Mouse (Mus musculus): ENCODE measurements around the gene Aagab.

Gene Aagab

GRCm38 (mm10) chr9:63672797-63673493, 70.5 kb downstream of the Aagab start:
- DNase-seq (ENCODE audit: low read depth) = no peak

- DNase-seq (ENCODE audit: low read depth) = no peak
These were observed 71.0 kb downstream of the Aagab start for GRCm38 (mm10) chr9:63673494-63673805.

DNA sequence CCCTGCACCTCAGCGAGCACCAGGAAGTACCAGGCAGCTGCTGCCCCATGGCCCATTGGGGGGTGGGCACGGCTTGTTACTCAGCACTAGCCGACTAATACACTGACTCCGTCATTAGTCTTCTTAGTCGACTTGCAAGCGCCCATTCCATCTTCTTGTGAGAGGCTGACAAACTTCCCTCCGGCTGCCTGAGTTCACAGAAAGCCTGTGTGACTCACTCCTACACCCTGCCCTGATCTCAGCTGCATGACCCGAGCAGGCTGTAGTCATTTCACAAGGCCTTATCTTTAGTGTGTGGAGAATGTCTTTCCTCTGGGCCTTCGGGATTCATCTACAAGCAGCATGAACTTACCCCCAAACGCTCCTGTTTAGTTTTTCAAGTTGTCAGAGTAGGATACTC, 72.2 kb downstream of the Aagab start:
- no peak for DNase-seq (ENCODE audit: low read depth)

GRCm38 (mm10) chr9:63677621-63678020, 75.2 kb downstream of the Aagab start:
- DNase-seq (ENCODE audit: low read depth) = no peak

DNA sequence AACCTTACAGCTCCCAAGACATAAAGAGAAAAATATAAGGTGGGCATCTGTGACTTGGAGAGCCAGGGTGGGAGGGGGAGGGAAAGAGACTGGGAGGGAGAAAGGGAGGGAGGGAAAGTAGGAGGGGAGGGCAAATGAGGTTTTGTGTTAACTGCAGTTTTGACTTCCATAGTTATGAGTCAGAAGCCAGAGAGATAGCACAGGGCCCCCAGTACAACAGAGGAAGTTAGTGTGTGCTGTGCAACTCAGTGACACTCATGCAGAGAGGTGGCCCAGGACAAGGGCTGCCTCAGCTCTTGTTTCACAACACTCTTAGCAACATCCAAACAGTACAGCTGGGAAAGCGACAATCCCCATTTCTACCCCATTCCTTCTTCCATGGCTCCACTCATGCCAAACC, 75.6 kb downstream of the Aagab start:
- DNase-seq (ENCODE audit: low read depth) = no peak

- no peak for DNase-seq (ENCODE audit: low read depth)
These were observed 79.8 kb downstream of the Aagab start for GRCm38 (mm10) chr9:63682301-63682700.

DNA sequence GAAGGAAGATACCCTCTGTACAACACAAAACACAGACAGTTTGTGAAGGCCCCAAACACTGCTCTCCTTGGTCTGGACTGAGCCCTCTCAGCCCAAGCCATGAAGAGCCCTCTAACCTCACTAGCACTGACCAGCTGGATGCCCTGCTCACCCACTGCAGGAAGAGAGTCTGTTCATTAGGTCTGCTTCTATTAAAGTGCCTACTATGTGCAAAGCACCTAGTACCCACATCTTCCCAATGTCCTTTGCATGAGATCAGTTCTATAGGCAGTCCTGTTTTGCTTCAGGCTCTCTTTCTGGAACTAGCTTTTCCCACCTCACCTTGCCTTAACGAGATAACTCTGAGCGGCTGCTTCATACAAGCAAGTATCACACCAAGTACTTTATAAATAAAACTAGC, 80.5 kb downstream of the Aagab start:
- no peak for DNase-seq (ENCODE audit: low read depth)

- no peak for DNase-seq (ENCODE audit: low read depth)
These were observed 81.8 kb downstream of the Aagab start for GRCm38 (mm10) chr9:63684277-63684676.

DNA sequence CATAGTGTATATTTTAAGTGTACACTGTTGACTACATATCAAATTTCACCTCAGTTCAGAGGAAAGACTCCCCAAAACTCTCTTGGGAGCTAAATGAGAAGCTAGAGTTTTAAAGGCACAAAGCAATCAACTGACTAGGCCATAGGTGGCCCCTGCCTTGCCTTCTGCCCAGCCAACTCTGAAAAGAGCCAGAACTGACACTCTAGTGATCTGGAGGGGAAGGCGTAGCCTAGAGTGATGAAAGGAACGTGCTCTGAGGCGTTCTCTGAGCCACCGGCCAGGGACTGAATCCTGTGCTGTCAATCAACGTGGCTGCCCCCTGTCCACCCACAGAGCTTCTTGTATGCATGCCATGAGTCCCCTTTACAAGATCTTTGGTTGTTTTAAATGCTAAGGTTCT, 82.9 kb downstream of the Aagab start:
- DNase-seq (ENCODE audit: low read depth) = no peak

DNA sequence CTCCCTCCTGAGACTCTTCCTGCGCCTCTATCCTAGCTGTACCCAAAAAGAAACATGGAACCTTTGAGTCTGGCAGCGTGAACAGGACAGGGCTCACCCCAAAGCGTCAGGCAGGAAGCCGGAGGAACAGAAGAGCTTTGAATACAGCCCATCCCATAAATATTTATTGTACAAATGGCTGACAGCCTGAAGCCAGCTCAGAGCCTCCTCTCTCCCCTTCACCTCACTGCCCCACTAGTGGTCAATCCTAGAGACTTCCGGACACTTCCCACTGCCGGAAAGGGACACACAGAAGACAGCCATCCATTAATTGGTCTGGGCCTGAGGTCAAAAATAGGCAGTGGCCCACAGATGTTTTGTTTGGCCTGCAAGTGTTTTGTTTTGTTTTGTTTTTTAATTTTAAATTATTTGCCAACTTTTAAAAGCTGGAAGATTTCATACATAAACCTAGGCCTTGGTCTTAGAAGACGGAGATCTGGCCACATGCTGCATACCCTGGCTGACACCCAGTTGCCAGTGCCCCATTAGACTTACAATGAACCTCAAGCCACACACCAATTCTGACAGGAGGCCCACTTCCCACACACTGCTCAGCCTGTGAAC, 85.1 kb downstream of the Aagab start:
- no peak for DNase-seq (ENCODE audit: low read depth)

DNA sequence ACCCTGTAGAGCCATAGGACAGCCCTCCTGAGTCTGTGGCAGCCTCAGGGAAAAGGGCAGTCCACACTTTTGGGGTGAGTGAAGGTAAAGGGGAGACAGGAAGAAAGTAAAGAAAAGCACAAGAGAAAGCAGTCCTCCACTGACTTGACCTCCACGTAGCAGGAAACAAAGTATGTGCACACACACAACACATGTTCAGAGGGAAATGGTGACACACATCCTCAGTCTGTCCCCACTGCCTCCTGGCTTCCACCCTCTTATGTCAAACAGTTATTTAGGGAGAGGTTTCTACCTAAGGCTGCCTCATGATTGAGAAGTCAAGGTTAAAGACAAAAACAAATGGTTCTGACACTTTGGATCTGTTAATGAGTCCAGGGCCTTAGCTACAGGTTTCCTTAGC, 88.1 kb downstream of the Aagab start:
- no peak for DNase-seq (ENCODE audit: low read depth)

GRCm38 (mm10) chr9:63691960-63692359, 89.5 kb downstream of the Aagab start:
- DNase-seq (ENCODE audit: low read depth) = no peak

Data from naive thymus-derived CD4-positive, alpha-beta T cell, adult 2 months (primary cell).